Mouse (Mus musculus) adrenal gland, postnatal 14 days (tissue): Measurements from ENCODE around the gene Shc2. TPM values are rescaled to one million over a fixed set of nuclear protein-coding genes. Genes with fewer than 3 reads are reported as not detected.

Source experiments
- DNase-seq: peaks from one replicate; pipeline ENCODE4 v3.0.0; 2021; ENCODE audit warnings: mixed read lengths
- total RNA-seq: library from RNA; stranded (reverse); gene quantifications from 2 replicates; pipeline ENCODE4 v1.2.3, GENCODE M21; 2021

Gene Shc2
- total RNA-seq, 1 experiment from 2014 or later = 4.0 TPM

DNA sequence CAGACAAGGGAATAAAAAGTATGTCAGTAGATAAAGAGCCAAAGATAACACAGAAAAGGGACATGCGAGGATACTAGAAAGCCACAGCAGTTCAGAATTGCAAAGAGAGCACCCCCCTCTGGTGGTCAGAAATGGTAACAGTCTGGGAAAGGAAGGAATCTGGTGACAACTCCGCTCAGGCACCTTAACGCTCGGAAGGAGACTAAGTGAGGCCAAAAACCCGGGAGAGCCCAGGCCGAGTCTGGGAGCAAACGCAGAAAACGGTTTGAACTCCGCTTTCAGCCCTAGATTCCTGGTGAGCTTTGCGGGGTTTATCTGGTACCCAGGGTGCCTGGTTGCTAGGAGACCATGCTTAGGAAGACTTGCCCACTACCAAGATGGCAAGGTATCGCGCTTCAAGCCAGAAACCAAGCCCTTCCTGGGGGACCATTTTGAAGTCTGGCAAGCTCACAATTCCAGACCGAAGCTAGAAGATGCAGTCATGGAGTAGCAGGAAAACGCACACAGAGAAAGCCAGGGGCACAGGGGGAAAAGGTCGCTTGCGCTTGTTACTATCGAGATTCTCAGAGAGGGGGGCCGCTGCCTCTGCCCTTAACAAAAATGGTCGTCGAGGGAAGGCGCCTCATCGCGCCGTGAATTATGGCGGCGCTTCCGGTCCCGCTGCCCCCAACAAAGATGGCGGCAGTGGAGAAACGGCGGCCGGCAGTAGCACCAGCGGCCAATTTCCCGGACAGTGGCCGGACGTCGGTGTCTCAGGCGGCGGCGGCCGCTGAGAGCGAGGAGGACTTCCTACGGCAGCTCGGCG is 31.3 kb upstream of the Shc2 start, which contains the start of gene Tpgs1:
Gene Tpgs1, plus strand, starts transcription at position 599 of the 805 bp plus-strand sequence.
- DNase-seq = peak; percentile 91

DNA sequence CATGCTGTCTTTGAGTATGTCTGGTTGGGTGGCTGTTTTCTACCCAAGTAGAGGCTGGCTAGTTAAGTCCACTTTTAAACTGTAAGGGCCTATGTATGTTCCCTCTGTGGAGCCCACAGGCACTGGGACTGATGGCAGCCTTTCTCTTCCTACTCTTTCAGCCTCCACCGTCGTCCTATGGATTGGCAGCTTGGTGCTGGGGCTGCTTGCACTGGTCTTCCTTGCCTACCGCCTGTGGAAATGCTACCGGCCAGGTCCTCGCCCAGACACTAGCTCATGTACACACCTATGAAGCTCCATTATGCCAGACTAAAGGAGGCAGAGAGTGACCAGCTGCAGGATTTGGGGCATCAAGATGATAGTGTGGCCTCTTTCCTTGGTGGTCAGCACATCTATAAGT is 30.4 kb upstream of the Shc2 start:
- no peak for DNase-seq

DNA sequence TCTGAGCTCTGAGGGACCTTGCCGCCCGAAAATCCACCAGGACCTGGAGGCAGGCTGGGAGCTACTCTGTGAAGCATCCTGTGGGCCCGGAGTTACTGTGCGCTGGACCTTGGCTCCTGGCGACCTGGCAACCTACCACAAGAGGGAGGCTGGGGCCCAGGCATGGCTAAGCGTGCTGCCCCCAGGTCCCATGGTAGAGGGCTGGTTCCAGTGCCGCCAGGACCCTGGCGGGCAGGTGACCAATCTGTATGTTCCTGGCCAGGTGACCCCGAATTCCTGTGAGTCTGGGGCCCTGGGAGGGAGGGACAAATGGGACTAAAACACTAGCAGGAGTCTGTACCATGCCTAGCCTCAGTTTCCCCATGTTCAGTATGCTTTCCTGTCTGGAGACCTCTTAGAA is 28.8 kb upstream of the Shc2 start:
- DNase-seq = no peak

DNA sequence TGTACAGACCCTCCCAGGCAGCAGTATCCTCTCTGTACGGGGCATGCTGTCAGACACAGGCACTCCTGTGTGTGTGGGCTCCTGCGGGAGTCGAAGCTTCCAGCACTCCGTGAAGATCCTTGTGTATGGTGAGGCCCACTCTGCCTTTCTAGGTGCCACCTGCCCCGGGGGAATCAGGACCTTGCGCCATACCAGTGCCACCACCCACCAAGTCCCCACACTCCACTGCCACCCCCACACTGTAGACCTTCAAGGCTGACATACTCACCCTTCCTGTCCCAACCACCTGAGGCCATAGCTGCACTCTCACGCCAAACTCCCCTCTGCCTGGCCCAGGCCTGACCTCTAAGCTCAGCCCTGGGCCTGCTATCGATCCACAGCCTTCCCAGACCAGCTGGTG is 27.3 kb upstream of the Shc2 start:
- no peak for DNase-seq

DNA sequence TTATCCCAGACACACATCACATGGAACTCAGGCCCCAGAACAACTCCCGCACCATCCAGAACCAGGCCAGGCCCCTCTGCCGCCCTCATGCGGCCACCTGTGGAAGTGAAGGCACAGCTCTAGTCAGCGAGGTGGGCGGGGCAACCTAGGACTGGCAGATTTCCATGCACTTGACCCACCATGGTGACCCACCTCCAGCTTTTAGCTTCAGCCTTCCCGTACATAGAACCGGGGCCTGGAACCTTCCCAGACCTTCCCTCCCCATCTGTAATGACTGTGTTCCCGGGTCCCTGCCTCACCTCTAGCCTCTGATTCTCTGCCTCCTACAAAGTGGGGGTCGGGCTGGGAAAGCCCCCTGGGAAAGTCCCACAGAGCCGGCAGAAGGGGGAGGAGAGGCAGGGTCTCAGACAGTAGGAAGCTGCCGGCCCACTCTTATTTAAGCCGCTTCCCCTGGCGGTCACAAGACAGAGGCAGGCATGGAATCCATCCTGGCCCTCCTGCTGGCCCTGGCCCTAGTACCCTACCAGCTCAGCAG is 26.5 kb upstream of the Shc2 start, which contains the start of gene Madcam1:
Gene Madcam1, plus strand, starts transcription at position 429 of the 535 bp plus-strand sequence.
- peak; percentile 76 for DNase-seq

DNA sequence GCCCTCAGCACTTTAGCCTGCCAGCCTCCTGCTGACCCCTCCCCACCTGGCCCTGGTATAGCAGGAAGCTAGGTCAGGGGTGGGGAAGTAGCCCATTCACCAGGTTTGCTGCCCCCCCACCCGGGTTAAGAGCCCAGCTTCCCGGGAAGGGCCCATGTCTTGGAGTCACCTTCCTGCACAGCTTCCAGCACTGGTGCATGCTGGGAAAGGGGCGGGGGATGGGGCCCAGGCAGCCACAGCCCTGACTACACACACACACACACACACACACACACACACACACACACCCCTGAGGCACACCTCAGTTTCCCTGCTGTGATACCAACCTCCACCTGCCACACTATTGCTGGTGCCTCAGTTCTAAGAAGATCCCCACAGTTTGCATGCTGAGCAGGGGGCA is 24.1 kb upstream of the Shc2 start:
- no peak for DNase-seq

DNA sequence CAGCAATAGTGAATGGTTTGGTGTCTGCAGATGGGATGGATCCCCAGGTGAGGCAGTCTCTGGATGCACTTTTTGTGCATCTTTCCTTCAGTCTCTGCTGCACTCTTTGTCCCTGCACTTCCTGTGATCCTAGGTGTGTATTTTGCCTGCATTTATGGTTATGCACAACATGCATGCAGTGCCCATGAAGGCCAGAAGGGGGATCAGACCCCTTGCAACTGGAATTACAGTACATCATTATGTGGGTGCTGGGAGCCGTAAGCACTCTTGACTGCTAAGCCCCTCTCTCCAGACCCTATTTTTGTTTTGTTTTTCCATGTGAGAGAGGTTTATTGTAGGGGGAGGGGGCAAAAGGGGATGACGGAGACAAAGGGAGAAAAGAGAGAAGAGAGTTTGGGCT is 22.6 kb upstream of the Shc2 start:
- DNase-seq = no peak

DNA sequence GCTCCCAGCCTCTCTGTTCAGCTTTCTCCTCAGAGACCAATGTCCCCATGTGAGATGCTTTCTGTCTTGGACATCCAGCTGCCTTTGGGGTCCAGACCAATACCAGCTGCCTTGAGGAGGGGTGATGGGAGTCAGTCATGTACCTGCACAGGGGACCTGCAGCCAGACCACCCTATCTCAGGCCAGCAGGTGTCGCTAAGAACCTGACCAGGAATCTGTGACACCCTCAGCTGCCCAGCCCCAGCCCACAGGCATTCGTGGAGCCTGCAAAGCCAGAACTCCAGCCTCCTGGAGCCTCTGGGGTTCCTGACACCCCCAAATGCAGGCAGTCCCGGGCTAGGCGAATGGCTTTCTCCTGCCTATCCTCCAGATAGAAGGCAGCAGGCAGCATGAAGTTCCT is 21.1 kb upstream of the Shc2 start:
- DNase-seq = no peak

DNA sequence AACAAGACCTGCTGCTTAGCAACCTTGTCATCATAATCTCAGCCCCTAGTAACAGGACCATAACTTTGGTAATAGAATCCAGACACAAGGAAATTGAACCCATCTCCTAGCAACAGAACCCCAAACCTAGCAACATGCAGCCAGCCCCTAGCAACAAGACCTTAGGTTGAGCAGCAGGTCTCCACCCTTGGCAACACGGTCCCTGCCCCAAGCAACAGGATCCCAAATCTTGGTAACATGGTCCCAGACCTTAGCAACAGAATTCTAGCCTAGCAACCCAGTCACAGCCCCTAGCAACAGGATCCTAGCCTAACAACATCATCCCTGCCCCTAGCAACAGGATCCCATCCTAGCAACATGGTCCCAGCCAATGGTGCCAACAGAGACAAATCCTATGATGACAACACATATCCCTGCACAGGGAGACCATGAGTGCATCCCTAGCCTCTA is 17.3 kb upstream of the Shc2 start:
- DNase-seq = no peak

DNA sequence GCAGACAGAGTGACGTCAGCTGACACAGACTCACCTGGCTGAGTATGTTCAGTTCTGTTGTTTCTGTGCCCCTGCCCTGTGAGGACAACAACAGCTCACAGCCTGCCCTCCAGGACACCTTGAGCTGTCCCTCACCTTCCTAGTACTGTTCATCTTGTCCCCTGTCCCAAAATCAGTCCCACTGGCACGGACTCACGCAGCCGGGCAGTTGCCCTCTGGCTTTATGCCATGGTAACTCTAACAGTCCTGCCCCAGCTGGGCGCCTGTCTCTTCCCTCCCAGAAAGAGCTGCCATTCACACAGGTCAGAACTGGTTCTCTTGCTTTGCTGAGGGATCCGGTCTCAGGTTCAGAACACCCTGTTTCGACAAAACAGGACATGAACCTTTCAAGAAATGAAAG is 15.1 kb upstream of the Shc2 start:
- DNase-seq = no peak

DNA sequence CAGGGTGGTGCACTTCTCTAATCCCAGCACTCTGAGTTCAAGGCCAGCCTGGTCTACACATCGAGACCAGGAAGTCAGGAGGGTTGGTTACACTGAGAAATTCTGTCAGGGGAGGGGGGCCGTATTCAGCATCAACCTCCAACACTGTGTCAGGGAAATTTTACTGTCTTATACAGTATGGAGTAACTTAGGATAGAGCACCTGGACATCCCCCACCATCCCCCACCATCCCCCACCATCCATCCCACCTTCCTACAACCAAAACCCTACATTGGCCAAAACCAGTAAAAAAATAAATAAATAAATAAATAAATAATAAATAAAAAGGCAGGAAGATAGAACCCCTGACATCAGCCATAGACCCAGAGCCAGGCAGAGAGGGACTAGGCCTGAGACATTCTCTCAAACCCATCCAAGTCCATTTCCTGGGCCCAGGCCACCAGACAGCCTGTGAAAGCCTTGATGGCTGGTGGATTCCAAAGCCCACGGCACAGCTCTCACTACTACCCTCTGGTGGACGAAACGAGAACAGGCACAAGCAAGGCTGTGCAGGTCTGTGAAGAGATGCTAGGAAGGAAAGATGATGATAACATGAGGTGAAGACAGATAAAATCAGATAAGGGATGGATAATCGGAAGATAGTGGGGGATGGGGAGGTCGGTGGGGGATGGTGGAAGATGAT is 11.5 kb upstream of the Shc2 start:
- DNase-seq = peak; percentile 79

DNA sequence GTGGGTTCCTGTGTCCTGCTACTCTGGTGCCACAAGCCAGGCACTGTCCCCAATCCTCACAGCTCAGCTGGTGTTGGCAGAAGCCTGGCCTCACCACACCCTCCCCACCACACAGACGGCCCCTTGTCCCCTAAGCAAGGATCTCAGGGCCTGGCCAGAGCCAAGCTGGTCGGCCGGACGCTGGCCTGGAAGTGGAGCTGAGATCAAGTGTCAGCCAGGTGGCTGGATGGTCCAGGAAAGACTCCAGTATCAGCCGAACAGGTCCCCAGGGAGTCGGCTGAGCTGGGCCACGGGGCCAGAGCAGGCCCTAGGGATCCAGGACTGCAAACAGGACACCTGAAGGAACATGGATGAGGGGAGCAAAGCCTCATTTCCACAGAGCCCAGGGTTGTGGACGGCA is 8.0 kb upstream of the Shc2 start, which contains the start of gene Odf3l2:
Gene Odf3l2, minus strand, starts transcription at position 28 of the 400 bp plus-strand sequence.
- no peak for DNase-seq

DNA sequence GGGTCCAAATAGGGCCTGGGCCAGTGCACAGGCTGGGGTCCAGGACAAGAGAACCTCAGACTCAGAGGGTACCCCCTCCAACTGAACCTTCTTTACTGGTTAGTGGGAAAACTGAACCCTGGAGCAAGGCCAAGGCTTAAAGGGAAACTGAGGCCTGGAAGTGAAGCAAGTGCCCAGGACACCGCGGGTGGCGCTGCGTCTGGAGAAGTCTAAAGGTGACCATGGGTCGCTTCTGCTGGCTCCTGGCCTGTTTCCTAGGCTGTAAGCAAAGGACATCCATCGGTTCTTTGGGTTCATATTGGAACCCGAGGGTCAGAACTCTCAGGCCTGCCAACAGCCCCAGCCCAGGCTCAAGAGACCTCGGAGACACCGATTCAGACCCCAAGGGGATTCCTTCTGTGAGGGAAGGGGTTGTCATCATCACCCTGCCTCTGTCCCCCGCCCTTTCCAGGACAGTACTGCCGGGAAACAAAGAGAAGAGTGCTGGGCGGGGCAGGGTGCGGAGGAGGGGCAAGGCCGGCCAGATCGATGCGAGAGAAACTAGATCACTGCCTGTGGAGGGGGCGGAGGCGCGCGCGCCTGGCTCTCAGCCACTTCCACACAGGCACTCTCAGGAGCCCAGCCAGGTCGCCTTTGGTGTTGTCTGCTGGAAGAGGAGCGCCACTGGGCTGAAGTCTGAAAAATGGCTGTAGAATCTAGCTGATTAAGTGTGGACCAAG is 927 bp upstream of the Shc2 start:
- DNase-seq = peak; percentile 57

DNA sequence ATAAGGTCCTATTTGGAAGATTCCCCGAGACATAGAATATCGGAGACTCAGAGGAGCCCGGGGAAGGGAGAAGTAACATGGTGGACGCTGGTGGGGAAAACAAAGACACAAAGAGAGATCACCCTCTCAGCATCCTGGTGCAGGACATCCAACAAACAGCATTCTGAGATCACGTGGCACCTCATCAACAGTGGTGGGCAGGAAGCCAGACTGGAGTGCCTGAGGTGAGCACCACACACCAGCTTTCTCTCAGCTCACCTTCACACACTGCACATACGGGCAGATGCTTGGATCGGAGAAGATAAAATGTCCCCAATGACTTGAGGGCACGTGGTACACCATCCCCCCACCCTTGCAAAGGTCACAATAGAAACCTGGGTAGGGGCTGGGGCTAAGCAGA is 1.4 kb downstream of the Shc2 start:
- DNase-seq = no peak

DNA sequence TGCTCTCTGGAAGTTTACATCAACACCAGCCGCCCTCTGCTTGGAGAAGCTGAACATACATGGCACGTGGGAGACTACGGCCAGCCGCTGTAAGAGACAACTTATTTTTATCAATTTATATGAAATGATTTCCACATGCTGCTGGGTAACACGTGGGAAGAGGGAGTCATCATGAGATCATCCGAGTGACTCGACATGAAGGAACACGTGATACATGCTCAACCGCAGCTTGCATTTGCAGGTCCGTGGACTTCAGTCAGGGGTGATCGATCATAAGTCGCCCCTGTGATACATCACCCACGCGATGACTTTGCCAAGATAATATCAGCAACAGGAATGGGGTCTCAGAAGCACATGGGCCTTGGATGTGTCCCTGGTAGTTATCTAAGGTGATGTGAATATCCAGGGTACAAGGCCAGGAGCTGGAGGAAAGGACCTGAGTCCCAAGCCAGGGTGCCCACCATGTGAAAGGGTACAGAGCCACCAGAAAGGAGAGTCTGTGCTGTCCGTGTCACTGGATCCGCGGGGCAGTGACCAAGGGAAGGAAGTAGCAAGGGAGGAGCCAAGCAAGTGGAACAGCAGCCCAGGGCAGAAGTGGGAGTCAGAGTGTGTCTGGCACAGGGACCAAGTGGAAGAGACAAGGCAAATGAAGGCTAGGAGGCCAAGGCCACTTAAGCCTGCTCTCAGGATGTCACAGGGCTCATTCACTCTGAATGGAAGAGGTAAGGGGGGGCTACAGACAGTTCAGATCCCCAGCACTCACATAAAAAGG is 4.5 kb downstream of the Shc2 start:
- peak; percentile 42 for DNase-seq

DNA sequence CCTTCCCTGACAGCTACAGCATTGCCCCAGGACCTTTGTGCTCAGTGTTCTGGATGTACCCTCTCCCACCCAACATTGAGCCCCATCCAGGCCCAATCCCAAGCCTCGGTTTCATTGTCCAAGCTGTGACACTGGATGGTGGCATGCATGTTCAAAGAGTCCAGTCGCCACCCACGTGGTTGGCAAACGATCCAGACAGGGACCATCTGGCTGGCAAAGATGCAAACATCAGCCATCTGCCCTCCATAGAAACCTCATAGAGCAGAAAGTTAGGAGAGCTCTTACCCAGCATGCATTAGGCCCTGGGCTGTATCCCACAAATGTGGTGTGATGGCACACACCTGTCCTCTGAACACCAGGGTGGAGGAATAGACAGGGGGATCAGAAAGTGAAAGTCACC is 6.3 kb downstream of the Shc2 start:
- no peak for DNase-seq

DNA sequence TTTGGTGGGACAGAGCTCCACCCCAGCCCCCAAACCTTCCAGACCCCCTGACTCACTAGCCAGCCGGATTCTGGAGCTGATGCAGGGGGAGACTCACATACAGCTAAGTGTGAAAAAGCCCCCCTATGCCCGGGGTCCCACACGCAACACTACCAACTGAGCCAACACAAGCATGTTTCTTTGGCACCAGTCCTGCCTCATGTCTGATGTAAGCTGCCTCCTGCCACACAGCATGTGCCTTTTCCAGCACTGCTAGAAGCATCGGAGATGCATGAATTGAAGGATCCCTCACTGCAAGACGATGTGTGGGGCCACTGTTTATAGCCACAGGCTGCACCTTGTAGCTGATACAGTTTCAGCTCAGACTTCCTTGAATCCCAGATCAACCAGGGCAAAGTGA is 9.3 kb downstream of the Shc2 start:
- DNase-seq = no peak

DNA sequence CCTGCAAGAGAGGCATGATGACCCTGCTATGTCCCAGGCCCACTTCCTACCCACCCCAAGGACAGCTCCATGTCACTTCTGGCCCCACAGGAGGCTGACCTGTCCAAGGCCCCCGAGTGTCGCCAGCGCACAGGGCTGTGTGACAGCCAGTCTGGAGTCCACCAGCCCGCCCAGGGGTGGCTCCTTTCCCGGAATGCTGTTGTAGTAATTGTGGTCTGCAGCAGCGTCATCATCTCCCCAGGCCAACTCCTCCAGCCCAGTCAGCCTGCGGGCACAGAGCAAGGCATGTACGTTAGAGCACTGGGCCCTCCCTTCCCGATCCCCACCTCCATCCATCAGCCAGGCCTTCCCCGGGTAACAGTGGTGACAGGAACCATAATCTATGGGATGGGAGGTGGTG is 11.6 kb downstream of the Shc2 start:
- DNase-seq = peak; percentile 64

DNA sequence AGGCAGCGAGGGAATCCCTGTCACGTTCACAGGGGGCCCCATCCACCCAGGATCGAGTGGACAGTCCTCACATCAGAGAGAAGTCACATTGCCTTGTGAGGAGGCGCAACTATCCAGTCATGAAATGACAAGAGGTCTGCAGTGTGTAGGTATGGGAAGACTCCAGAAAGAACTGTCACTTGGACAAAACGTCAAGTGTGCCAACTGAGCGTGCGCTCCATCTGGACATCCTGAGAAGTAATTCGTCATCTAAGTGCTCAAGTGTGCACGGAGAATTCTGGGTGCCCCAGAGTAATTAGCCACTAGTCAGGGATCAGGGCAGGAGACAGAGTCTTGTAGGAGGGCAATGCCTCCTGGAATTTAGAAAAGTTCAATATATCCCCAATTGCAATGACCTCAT is 12.3 kb downstream of the Shc2 start:
- no peak for DNase-seq

DNA sequence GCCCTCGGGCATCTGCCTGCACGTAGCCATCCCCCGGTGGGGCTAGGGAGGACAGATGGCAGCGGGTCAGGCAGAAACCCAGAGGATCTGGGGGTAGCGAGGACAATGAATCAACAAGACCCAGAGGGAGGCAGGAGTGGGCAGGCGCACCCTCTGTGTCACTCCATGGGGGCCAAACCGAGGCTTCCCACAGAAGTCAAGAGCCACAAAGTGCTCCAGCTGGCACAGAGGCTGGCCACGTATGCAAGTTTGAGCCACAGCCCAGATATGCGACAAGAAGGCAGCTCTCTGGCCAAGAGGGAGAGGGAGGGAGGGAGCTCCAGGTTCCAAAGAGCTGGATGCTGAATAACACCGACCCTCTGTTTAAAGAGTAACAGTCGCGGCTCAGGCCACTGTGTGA is 13.8 kb downstream of the Shc2 start:
- no peak for DNase-seq

DNA sequence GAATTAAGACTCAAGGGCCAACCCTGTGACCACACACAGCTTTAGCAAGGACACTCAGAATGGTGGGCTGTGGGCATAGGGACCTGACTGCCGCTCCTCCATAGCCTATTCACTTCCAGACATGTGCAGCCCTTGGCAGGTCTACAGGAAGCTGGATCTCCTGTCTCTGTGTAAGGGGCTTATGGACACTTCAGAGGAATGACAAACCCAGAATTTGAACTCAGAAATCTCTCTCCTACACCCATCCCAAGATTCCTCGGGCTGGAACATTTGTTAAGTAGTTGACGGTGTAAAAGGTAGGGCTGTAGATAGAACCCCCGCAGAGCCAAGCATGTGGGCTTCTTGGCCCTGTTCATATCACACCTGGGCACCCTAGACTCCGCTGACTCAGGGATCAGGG is 21.3 kb downstream of the Shc2 start:
- DNase-seq = no peak

DNA sequence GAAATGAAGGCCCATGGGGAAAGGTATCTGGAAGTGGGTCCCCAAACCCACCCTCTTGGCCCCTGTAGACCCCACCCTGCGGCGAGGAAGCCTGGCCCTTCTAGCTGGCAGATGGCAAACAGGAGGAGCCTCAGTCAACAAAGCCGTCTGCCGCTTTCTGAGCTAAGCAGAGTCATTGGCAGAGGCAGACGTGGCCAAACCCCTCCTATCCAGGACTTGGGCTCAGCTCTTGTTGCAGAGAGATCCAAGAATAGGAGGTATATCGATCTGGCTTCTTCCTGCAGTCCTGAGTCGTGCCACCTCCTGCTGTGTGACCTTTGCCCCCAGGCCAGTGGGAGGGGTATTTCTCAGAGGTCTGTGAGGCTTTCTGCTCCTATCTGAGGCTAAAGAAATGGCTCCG is 21.9 kb downstream of the Shc2 start:
- no peak for DNase-seq
